8 mouse cellular contexts compared by ENCODE assay signal in the genomic region with DNA sequence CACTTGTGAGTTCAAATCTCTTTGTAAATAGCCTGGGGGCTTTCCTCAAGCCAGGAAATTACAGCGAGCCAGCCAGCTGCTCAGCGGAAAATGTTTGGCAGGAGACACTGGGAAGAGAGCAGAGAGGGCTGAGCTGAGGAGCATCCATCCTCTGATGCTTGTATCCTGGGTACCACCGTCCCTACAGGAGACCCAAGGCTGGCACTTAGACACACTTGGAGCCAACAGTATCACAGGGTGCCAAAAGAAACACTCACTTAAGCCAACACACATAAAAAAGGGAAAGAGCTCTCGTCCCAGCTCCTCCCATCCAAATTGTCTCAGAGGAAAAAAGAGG. TPM values are rescaled to one million over a fixed set of nuclear protein-coding genes. Genes with fewer than 3 reads are reported as not detected.
DNase-seq lines count a peak whose midpoint lies in the region; ATAC-seq and TF ChIP-seq lines count a peak whose summit lies in the region.

No protein-coding gene starts in this region.

- no peaks in the 10 kb centered on the region for H3K4me1 ChIP-seq in lung, embryonic 16.5 days (replicated peaks; ENCODE audit: control insufficient read depth, insufficient read depth, low read length)
- H3K4me1 ChIP-seq in lung, postnatal 0 days (ENCODE audit: insufficient read depth, low read depth, low read length) = no peaks in the 10 kb centered on the region
- 0 out of 2 replicates have a peak, but pooled peaks cover 3% of the 10 kb centered on the region for H3K4me1 ChIP-seq in limb, embryonic 13.5 days

- no peaks in the 10 kb centered on the region for H3K36me3 ChIP-seq in lung, embryonic 16.5 days (ENCODE audit: control insufficient read depth, insufficient read depth, low read length)
- H3K36me3 ChIP-seq in lung, postnatal 0 days (ENCODE audit: insufficient read depth, low read length) = no peaks in the 10 kb centered on the region
- no peaks in the 10 kb centered on the region for H3K36me3 ChIP-seq in limb, embryonic 13.5 days

- H3K9ac ChIP-seq in lung, embryonic 16.5 days (ENCODE audit: low read length) = no peak overlapping the region
- H3K9ac ChIP-seq in lung, postnatal 0 days (replicated peaks; ENCODE audit: low read depth) = no peak overlapping the region
- H3K9ac ChIP-seq in limb, embryonic 13.5 days = peak overlapping the region; percentile 60

- H3K27ac ChIP-seq in lung, embryonic 16.5 days (ENCODE audit: low read length) = no peak overlapping the region
- H3K27ac ChIP-seq in lung, postnatal 0 days (ENCODE audit: low read length) = no peak overlapping the region
- no peak overlapping the region for H3K27ac ChIP-seq in limb, embryonic 13.5 days

- TF ChIP-seq CTCF in lung, postnatal 0 days (IDR thresholded peaks at IDR 0.05) = no peak

- ATAC-seq in frontal cortex, adult (ENCODE audit: low TSS enrichment) = peak; percentile 42; the same call in 1 of the 2 replicates
- no peak for ATAC-seq in lung, embryonic 16.5 days (ENCODE audit: low read depth)
- ATAC-seq in lung, postnatal 0 days = no peak
- ATAC-seq in limb, embryonic 13.5 days (ENCODE audit: low FRiP score, low read depth) = no peak
- ATAC-seq in activated CD4-positive, CD25-positive, alpha-beta regulatory T cell, adult 4 months = no peak

- TF ChIP-seq EP300 in lung, postnatal 0 days (IDR thresholded peaks at IDR 0.05) = no peak

- peak overlapping the region; percentile 49 for H3K4me2 ChIP-seq in lung, embryonic 16.5 days (ENCODE audit: low read depth, low read length)
- H3K4me2 ChIP-seq in lung, postnatal 0 days (replicated peaks; ENCODE audit: low read depth, low read length) = no peak overlapping the region
- H3K4me2 ChIP-seq in limb, embryonic 13.5 days (replicated peaks) = peak overlapping the region; percentile 73

- WGBS in lung, embryonic 16.5 days = 1% methylated on average over 4 of the region's 4 CpGs
- 7% methylated on average over 4 of the region's 4 CpGs for WGBS in lung, postnatal 0 days
- 2% methylated on average over 4 of the region's 4 CpGs for WGBS in limb, embryonic 13.5 days

- H3K4me3 ChIP-seq in lung, embryonic 16.5 days (ENCODE audit: low read length) = peak overlapping the region; percentile 12
- no peak overlapping the region for H3K4me3 ChIP-seq in lung, postnatal 0 days (ENCODE audit: low read depth, low read length)
- H3K4me3 ChIP-seq in limb, embryonic 13.5 days = peak overlapping the region; percentile 45

- peaks cover 8% of the 10 kb centered on the region; the same call in 1 of the 2 replicates for H3K27me3 ChIP-seq in lung, embryonic 16.5 days (ENCODE audit: control insufficient read depth, insufficient read depth, low read depth, low read length)
- peaks cover 6% of the 10 kb centered on the region; the same call in 1 of the 2 replicates for H3K27me3 ChIP-seq in lung, postnatal 0 days (replicated peaks; ENCODE audit: insufficient read depth, low read length)
- peaks cover 36% of the 10 kb centered on the region for H3K27me3 ChIP-seq in limb, embryonic 13.5 days

- H3K9me3 ChIP-seq in lung, embryonic 16.5 days (ENCODE audit: control insufficient read depth, low read length) = no peaks in the 10 kb centered on the region
- no peaks in the 10 kb centered on the region for H3K9me3 ChIP-seq in lung, postnatal 0 days (ENCODE audit: low read length)
- H3K9me3 ChIP-seq in limb, embryonic 13.5 days = no peaks in the 10 kb centered on the region

- no peak for DNase-seq in frontal cortex, postnatal 25 days (ENCODE audit: low spot score in 2 of 2)
- DNase-seq in lung, postnatal 0 days (ENCODE audit: low spot score) = no peak
- DNase-seq in urinary bladder, postnatal 14 days (ENCODE audit: low spot score) = no peak
- no peak for DNase-seq in kidney, postnatal 36 days

RNA-seq across cellular contexts. Expression of a gene that starts 0.8 kb away (rescaled TPM):
- polyA plus RNA-seq in lung, embryonic 16.5 days (2015; fragmentation: Nextera tagmentation; extraction: Ambion mirVana) = 0.29 and 0.64 TPM in 2 replicates
- polyA plus RNA-seq in lung, postnatal 0 days (2015; fragmentation: Nextera tagmentation; extraction: Ambion mirVana) = not detected in 2 replicates
- polyA plus RNA-seq in limb, embryonic 13.5 days (2015; fragmentation: Nextera tagmentation; extraction: Ambion mirVana) = 3.8 and 4.7 TPM in 2 replicates
- under 1 TPM in 1 of 2 experiments, not detected in 1; 0.10 TPM for polyA plus RNA-seq in activated CD4-positive, CD25-positive, alpha-beta regulatory T cell, adult 4 months (2017; shearing (Covaris generic))
